In genomic region chr12:111263650-111264049, GRCm38 (mm10) we compare ENCODE assay signal across 24 mouse cellular contexts. TPM values are rescaled to one million over a fixed set of nuclear protein-coding genes. Genes with fewer than 3 reads are reported as not detected.
"Had no signal": no experiment of that assay in that cellular context is flagged by ENCODE, and none has a peak within 500 bp of the region (broad histone marks: within the 10 kb centered on the region; RNA-seq: fewer than 3 reads in every experiment).

No protein-coding gene starts in this region.

- H3K27me3 ChIP-seq: embryonic facial prominence, embryonic 12.5 days; embryonic facial prominence, embryonic 15.5 days; forebrain, embryonic 15.5 days had no signal

- H3K4me2 ChIP-seq: embryonic facial prominence, embryonic 12.5 days; embryonic facial prominence, embryonic 13.5 days; embryonic facial prominence, embryonic 15.5 days; forebrain, embryonic 12.5 days; forebrain, embryonic 13.5 days; forebrain, embryonic 15.5 days had no signal

- DNase-seq: cerebellum, adult 8-10 months; cerebellum, adult 9-10 months; cerebellum, adult 9-11 months; cerebellum, postnatal 36 days; embryo, embryonic 11 days; forebrain, postnatal 0 days; gastrocnemius, adult 2 months; gastrocnemius, postnatal 10 days; gastrocnemius, postnatal 14 days; gastrocnemius, postnatal 25 days; gastrocnemius, postnatal 36 days; heart, adult 11 months; heart, adult 18-20 months; heart, adult 2 months had no signal

- H3K4me3 ChIP-seq: embryonic facial prominence, embryonic 10.5 days; embryonic facial prominence, embryonic 12.5 days; embryonic facial prominence, embryonic 13.5 days; embryonic facial prominence, embryonic 15.5 days; erythroblast, embryonic 14.5 days; forebrain, embryonic 10.5 days; forebrain, embryonic 12.5 days; forebrain, embryonic 13.5 days; forebrain, embryonic 15.5 days; gastrocnemius, adult 2 months; heart, adult 2 months had no signal

RNA-seq across cellular contexts. Expression of gene Amn, which starts 7.2 kb away (rescaled TPM):
- polyA plus RNA-seq: forebrain, embryonic 11.5 days; heart, adult 2 months had no signal
